Mouse (Mus musculus): ENCODE measurements at regions not wholly inside any gene's neighbourhood (a gene's known extent, or its start where the extent isn't known, plus 50 kb on each side); places are given as distances from the start of the nearest gene placed in this dataset.

GRCm38 (mm10) chr9:22989508-22989907 is 233.4 kb upstream of the Bmper start:
- no peak for TF ChIP-seq CTCF (IDR thresholded peaks at IDR 0.05; ENCODE audit: low read depth)
- no peak for TF ChIP-seq EP300 (IDR thresholded peaks at IDR 0.05; ENCODE audit: low read depth)
